Mouse (Mus musculus) liver, adult 2 months (tissue): ENCODE data around the gene Krtap5-3.
"Not testable (repeated sequence)": the region's sequence is repeated elsewhere in the genome, so short reads cannot be mapped to it uniquely, and the experiment has no call there.

Experiments
- CTCF ChIP-seq: fragments of 200-500 bp; IDR thresholded peaks from 2 replicates; pipeline ENCODE4 v1.5.1; 2011; ENCODE audit warnings: low read depth, low read length, control low read depth
- POLR2A ChIP-seq: fragments of 200-500 bp; IDR thresholded peaks from 2 replicates; pipeline ENCODE4 v1.6.1; 2011; ENCODE audit warnings: low read length, control low read depth; ENCODE audit not compliant: insufficient read depth; ENCODE audit errors: extremely low read depth

GRCm38 (mm10) chr7:142165639-142166038 is 35.5 kb upstream of the Krtap5-3 start, which contains the start of gene Gm4553:
- TF ChIP-seq POLR2A, CTCF: not testable (repeated sequence)
